ENCODE assay signal across 15 mouse cellular contexts in genomic region chr5:124208030-124208429, GRCm38 (mm10). TPM values are rescaled to one million over a fixed set of nuclear protein-coding genes. Genes with fewer than 3 reads are reported as not detected.
A peak's percentile ranks its signal among the peaks of the same experiment; 100 is the strongest.
DNase-seq lines count a peak whose midpoint lies in the region; ATAC-seq and TF ChIP-seq lines count a peak whose summit lies in the region.
"Had no signal": no experiment of that assay in that cellular context is flagged by ENCODE, and none has a peak within 500 bp of the region (broad histone marks: within the 10 kb centered on the region; RNA-seq: fewer than 3 reads in every experiment).

No protein-coding gene starts in this region.

- H3K27ac ChIP-seq in heart, embryonic 11.5 days (ENCODE audit: low read depth, low read length): peak overlapping the region; percentile 96
- peak overlapping the region; percentile 72 for H3K27ac ChIP-seq in left cerebral cortex, adult 2 months
- H3K27ac ChIP-seq: forebrain, embryonic 15.5 days; macrophage had no signal

- intact Hi-C loops in heart, postnatal 14 days (cut with DNase I): loop anchor here (2.0 kb wide), 1 partner anchor 39 kb away; no protein-coding TSS in a partner anchor
- intact Hi-C loops in left cerebral cortex, adult 2 months (cut with DNase I): no loop called here
- intact Hi-C loops in left cerebral cortex, postnatal 10 days (cut with DNase I): no loop called here

- H3K9ac ChIP-seq in heart, embryonic 11.5 days (ENCODE audit: low read depth, low read length): no peak overlapping the region
- H3K9ac ChIP-seq: embryonic facial prominence, embryonic 15.5 days; forebrain, embryonic 15.5 days had no signal

- no peaks in the 10 kb centered on the region for H3K27me3 ChIP-seq in heart, embryonic 11.5 days (ENCODE audit: control insufficient read depth, insufficient read depth, low read length)
- H3K27me3 ChIP-seq: CH12.LX; embryonic facial prominence, embryonic 15.5 days; forebrain, embryonic 15.5 days; Patski had no signal

- H3K4me3 ChIP-seq in heart, embryonic 11.5 days (ENCODE audit: low read depth, low read length): no peak overlapping the region
- H3K4me3 ChIP-seq in left cerebral cortex, adult 2 months: no peak overlapping the region
- H3K4me3 ChIP-seq: embryonic facial prominence, embryonic 15.5 days; forebrain, embryonic 15.5 days had no signal

- peaks cover 83% of the 10 kb centered on the region for H3K4me1 ChIP-seq in heart, embryonic 11.5 days (ENCODE audit: control insufficient read depth, insufficient read depth, low read length)

- 71% methylated on average over 8 of the region's 8 CpGs for WGBS in heart, embryonic 11.5 days (ENCODE audit: insufficient replicate concordance)

- 0 out of 2 replicates have a peak, but pooled peaks cover under 1% of the 10 kb centered on the region for H3K36me3 ChIP-seq in heart, embryonic 11.5 days (ENCODE audit: control insufficient read depth, insufficient read depth, low read length)
- H3K36me3 ChIP-seq: embryonic facial prominence, embryonic 15.5 days; forebrain, embryonic 15.5 days had no signal

- H3K9me3 ChIP-seq in heart, embryonic 11.5 days (replicated peaks; ENCODE audit: control insufficient read depth, low read length): no peaks in the 10 kb centered on the region
- H3K9me3 ChIP-seq: embryonic facial prominence, embryonic 15.5 days; forebrain, embryonic 15.5 days had no signal

- no peak overlapping the region for H3K4me2 ChIP-seq in heart, embryonic 11.5 days
- H3K4me2 ChIP-seq: embryonic facial prominence, embryonic 15.5 days; forebrain, embryonic 15.5 days had no signal

- no peak for DNase-seq in heart, postnatal 14 days
- no peak for DNase-seq in left cerebral cortex, adult 2 months (ENCODE audit: extremely low spot score in 1 of 2, low spot score in 2 of 2)
- DNase-seq in left cerebral cortex, postnatal 10 days (ENCODE audit: extremely low spot score in 1 of 2, low spot score in 2 of 2): no peak
- DNase-seq in NIH3T3 (ENCODE audit: low read depth): peak; percentile 44
- DNase-seq in brain, adult 2 months (ENCODE audit: low read depth, low spot score): peak; percentile 68
- no peak for DNase-seq in spleen, postnatal 14 days (ENCODE audit: low spot score in 2 of 2)
- DNase-seq: adrenal gland, adult 2 months; gastrocnemius, postnatal 14 days; kidney, postnatal 14 days had no signal

- TF ChIP-seq CTCF in left cerebral cortex, adult 2 months (IDR thresholded peaks at IDR 0.05): no peak

- ATAC-seq in heart, embryonic 11.5 days (replicated peaks; ENCODE audit: insufficient number of reproducible peaks, low FRiP score, low TSS enrichment): no peak
- ATAC-seq: forebrain, embryonic 15.5 days; Patski had no signal

RNA-seq across cellular contexts. Expression of gene Pitpnm2, which starts 41.5 kb away (rescaled TPM):
- 7.0 and 7.8 TPM in 2 replicates for polyA plus RNA-seq in heart, embryonic 11.5 days (2014; fragmentation: Nextera tagmentation; extraction: Ambion mirVana)
- 10 to 100 TPM; 47.9 to 52.4 TPM for total RNA-seq in heart, postnatal 14 days (2021)
- 100 to 1,000 TPM; 317 to 336 TPM for total RNA-seq in left cerebral cortex, adult 2 months (2021)
- total RNA-seq in left cerebral cortex, postnatal 10 days (2021): 100 to 1,000 TPM; 149 to 170 TPM

Comparison
In these comparisons a context has a peak if more than half of its experiments do, and no peak if none do; other contexts are left out.
1. DNase-seq: peak in NIH3T3 (single experiment) and brain, adult 2 months (single experiment); none in heart, postnatal 14 days (0 of 2), left cerebral cortex, adult 2 months (0 of 2), left cerebral cortex, postnatal 10 days (0 of 2) and spleen, postnatal 14 days (0 of 2).